Mouse (Mus musculus) adrenal gland, adult (tissue): ENCODE measurements around the gene Noc3l.

ENCODE experiments used
- DNase-seq, 2 experiments: peaks; one replicate each; pipeline ENCODE4 v3.0.0; 2022 to 2023; ENCODE audit warnings: low spot score in 1 of 2; ENCODE audit not compliant: inconsistent age in 2 of 2

Noc3l gene

DNA sequence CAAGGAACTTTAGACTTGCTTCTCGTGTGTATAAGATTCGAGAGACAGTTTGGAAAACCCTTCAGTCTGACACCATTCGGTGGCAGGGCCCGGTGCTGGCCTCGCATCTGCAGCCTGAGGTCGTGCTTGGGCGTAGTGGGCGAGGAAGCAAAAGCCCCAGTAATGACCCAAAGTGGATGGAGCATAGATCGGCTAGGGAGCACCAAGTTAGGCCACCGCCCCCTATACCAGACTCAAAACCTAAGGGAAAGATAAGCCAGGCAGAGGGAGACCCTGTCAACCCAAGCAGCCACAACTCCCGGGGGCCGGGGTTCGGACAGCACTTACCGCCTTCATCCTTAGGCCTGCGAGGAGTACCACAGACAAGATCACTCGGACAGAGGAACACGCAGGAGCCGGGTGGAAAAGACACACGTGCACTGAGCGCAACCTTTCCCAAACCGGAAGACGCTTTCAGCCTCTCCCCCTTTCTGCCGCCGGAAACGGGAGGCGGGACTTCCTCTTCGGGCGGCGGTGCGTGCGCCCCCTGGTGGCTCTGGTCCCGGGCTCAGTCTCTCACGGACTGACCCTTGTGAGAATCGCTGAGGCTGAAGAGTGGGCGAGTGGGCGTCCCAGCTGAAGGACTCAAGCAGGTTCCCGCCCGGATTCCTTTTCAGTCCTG lies at the start of gene Noc3l:
Noc3l (minus strand) TSS at position 472 of the 661 bp plus-strand sequence.
- DNase-seq = peak; percentile 93 to 98

- DNase-seq = no peak
Observed at GRCm38 (mm10) chr19:38862523-38862922, 43.5 kb upstream of the Noc3l start.

GRCm38 (mm10) chr19:38858224-38858623 lies 39.2 kb upstream of the Noc3l start:
- no peak for DNase-seq

- DNase-seq = no peak
Observed at GRCm38 (mm10) chr19:38846373-38846772, 27.3 kb upstream of the Noc3l start.

- DNase-seq = no peak
Observed at GRCm38 (mm10) chr19:38844817-38845216, 25.8 kb upstream of the Noc3l start.

GRCm38 (mm10) chr19:38837171-38837641 lies 18.2 kb upstream of the Noc3l start:
- DNase-seq = peak; percentile 68 to 83

DNA sequence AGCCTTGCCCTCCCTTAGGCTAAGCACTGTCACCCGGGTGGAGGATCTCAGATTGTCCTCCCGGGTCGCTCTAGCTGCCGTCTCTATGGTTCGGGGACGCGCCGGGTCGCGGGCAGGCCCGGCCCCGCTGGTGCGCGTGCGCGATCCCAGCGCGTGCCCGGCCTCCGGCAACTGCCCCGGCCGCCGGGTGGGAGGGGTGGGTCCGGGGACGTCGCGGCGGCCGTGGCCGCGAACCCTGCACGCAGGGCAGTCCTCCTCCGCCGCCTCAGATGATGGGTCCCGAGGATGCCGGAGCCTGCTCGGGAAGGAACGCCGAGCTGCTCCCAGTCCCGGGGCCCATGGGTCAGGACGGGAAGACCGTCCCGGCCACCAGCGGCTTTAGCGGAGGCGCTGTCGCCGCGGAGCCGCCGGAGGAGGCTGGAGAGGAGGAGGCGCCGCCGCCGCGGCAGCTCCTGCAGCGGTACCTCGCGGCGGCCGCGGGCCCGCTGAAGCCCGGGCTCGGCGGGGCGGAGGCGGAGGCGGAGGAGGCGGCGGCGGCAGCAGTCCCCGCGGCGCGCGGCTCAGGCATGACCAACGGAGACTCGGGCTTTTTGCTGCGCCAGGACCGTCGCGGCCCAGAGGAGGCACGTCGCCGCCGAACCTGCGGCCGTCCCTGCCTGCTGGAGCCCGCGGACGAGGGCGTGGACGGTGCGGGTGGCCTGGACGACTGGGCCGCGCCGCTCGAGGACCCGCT lies 17.6 kb upstream of the Noc3l start, which contains the start of gene Tbc1d12:
Tbc1d12 (plus strand) TSS at position 142 of the 733 bp plus-strand sequence.
- DNase-seq = peak; percentile 94 to 98

- DNase-seq = no peak
Observed at GRCm38 (mm10) chr19:38836084-38836437, 17.0 kb upstream of the Noc3l start.

DNA sequence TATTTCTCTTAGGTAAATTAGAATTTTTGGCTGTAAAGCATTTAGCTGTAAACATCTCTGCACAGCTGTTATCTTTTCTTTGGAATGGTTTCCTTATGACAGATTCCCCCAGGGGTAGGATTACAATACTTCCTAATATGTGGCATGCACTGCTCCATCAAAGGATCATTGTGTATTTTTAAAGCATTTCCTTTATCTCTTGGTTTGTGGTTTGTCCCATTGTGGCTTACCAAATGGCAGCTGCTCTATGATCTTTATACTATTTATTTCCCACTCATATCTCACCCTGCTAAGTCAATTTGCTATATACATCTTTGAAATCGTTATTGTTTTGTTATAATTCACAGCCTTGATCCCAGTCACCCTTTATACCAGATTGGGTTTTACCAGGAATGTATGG lies 14.2 kb upstream of the Noc3l start:
- DNase-seq = no peak

GRCm38 (mm10) chr19:38820186-38820804 lies 1.3 kb upstream of the Noc3l start:
- DNase-seq = no peak

- no peak for DNase-seq
Observed at GRCm38 (mm10) chr19:38819427-38819802, 378 bp upstream of the Noc3l start.

DNA sequence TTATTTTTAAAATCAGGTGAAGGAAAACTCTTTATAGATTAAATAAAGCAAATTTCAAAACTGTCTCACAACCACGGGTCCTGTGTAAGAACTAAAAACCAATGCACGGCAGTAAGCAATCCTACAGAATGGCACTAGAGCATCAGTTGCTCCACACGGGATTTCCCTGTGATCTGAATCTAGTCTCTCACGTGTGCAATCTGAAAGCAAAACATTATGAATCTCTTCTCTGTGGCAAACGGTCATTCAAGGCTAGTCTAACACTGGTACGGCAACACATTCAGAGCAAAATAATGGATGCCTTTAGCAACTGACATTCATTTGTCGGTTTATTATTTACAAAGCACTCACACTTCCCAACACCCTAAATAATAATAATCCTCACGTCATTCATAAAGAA lies 846 bp downstream of the Noc3l start:
- no peak for DNase-seq

DNA sequence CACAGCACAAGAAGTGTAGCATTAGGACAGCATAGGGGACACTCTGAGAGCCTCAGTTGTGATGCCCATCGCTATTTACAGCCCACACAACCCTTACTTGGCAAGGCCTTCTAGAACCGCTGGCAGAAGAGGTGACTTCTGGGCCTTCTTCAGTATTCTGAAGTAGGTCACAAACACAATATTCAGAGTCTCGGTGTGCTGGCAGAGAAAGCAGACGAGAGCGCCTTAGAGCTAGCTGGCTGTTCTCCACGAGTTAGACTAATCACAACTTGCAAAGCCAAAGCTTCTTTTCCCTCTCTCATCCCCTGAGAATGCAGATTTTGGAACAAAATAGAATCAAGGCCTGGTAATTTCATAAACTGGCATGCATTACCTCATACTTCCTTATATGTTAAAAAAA lies 20.2 kb downstream of the Noc3l start:
- no peak for DNase-seq

DNA sequence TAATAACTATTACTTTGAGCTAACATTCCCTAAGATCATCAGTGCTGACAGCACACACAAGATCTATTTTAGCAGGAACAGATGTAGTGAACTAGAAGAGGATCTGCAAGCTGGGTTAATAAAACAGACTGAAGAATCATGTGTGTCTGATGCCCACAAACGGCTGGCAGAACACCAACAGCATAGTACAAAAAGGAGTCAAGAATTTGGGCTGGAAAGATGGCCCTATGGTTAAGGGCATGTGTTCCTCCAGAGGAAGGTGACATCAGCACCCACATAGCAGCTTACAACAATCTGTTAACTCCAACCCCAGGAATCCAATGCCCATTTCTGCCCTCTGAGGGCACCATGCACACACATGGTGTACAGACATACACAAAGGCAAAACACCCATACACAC lies 20.7 kb downstream of the Noc3l start:
- DNase-seq = no peak

GRCm38 (mm10) chr19:38796546-38796945 lies 22.5 kb downstream of the Noc3l start:
- DNase-seq = no peak

- DNase-seq = no peak
Observed at GRCm38 (mm10) chr19:38793563-38794045, 25.4 kb downstream of the Noc3l start.

DNA sequence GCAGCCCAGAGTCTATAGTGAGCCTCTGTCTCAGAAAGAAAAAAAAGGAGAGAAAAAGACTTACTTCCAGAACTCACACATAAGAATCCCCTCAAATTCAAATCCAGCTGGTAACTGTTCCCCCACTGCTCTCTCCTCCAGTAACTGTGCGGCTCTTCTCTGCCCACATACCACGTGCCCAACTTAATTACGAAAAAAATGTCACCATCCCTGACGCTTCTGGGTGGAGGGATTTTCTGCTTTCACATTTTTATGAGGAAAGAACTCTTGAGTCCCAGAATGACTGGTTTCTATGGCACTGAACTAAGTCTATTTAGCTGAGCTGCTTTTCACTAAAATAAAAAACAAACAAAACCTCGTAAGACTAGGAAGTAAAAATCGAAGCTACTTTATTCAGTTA lies 31.3 kb downstream of the Noc3l start:
- no peak for DNase-seq

DNA sequence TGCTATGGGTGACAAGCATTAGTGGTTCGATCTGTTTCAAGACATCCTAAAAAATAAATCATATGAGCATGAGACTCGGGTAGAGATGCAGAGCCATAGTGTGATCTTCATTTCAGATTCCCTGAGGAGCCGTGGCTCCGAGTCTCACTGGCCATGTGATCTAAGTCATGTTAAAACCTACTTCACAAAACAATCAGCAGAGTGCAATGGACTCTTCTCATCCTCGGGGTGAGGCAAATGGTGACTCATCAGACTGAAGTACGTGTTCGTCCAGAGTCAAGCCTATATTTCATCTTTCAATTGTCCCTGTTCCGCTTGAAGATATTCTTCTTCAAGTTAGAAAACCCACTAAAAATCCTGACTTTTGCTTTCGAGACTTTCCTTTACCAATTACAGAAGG lies 35.5 kb downstream of the Noc3l start:
- DNase-seq = no peak

- no peak for DNase-seq
Observed at GRCm38 (mm10) chr19:38778805-38779204, 40.2 kb downstream of the Noc3l start.

DNA sequence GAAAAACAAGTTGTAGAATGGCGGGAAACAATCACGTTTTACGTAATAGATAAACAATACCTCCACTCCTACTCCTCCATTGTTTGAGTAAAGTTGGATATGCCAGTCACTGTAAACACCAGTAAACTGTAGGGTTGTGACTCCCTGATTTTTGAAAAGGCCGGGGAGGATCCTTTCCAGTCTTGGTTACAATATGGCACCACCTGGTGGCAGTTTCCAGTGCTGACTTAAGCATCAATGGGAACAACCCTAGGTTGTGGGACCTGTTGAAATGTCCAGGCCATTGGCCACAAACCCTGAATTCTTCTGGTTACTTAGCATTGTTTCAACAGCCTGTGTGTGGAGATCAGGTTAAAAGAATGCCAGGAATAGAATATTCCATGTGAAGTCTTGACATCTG lies 43.5 kb downstream of the Noc3l start:
- DNase-seq = peak; percentile 19 to 71

DNA sequence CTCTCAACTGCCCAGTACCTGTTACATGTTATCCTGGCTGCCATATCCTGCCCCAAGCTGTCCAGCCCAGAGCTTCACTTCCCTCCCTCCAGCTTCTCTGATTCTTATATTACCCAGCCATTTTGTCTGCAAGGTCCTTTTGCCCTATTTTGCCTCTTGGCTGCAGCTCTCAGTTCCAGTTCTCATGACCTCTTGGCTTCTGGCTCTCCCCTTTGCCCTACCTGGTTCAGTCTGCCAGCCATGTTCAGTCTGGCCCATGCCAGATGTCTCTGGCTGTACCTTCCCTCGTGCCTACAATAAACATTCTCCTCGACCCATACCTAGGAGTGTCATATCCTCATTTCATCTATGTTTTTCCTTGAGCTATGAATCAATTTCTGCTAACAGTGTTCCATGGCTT lies 52.7 kb downstream of the Noc3l start:
- DNase-seq = peak in 1 of 2 experiments; percentile 50

- DNase-seq = no peak
Observed at GRCm38 (mm10) chr19:38760441-38760840, 58.6 kb downstream of the Noc3l start.
